Mouse (Mus musculus) megakaryocyte, embryonic 14.5 days (primary cell): ENCODE data around the gene Adra2b. TPM values are rescaled to one million over a fixed set of nuclear protein-coding genes. Genes with fewer than 3 reads are reported as not detected.

ENCODE experiments used
- H3K27me3 ChIP-seq: replicated peaks from 2 replicates; pipeline ENCODE3; 2012; ENCODE audit warnings: inconsistent platforms
- H3K36me3 ChIP-seq: replicated peaks from 2 replicates; pipeline ENCODE3; 2012; ENCODE audit warnings: low read length, inconsistent platforms, mixed read lengths
- H3K4me1 ChIP-seq: 2 replicates; pipeline ENCODE4 v1.6.1; 2012; ENCODE audit warnings: inconsistent platforms
- H3K4me3 ChIP-seq: replicated peaks from 2 replicates; pipeline ENCODE3; 2012; ENCODE audit warnings: moderate library complexity, mild to moderate bottlenecking, inconsistent platforms
- H3K9me3 ChIP-seq: 2 replicates; pipeline ENCODE4 v1.6.1; 2012; ENCODE audit warnings: inconsistent platforms
- FLI1 ChIP-seq: IDR thresholded peaks from 2 replicates; pipeline ENCODE4 v1.6.1; 2012; ENCODE audit warnings: low read length, inconsistent platforms, mixed read lengths
- GATA1 ChIP-seq: IDR thresholded peaks from 3 replicates; pipeline ENCODE4 v1.6.1; 2012; ENCODE audit warnings: mixed read lengths, low read length, inconsistent platforms, borderline replicate concordance
- polyA plus RNA-seq: library from polyadenylated mRNA; stranded (reverse); fragments of >175 nt; gene quantifications from 2 replicates; pipeline ENCODE4 v1.2.3, GENCODE M21; 2012; ENCODE audit warnings: low replicate concordance; ENCODE audit not compliant: insufficient read depth

Adra2b gene
- polyA plus RNA-seq, 1 experiment = not detected

- peaks cover 65% of the 10 kb centered on the region for H3K4me1 ChIP-seq
- TF ChIP-seq GATA1 (no peak), FLI1 (no peak)
These were observed 38.6 kb upstream of the Adra2b start for GRCm38 (mm10) chr2:127324456-127324855.

GRCm38 (mm10) chr2:127328090-127328851 lies 34.7 kb upstream of the Adra2b start:
- H3K4me1 ChIP-seq = peaks cover 82% of the 10 kb centered on the region
- TF ChIP-seq GATA1 = 0 out of 3 replicates have a peak, but pooled peaks have one; percentile 26
- TF ChIP-seq FLI1 = peak; percentile 85; the same call in 1 of the 2 replicates
- peak overlapping the region; percentile 86 for H3K4me3 ChIP-seq
- H3K9me3 ChIP-seq = no peaks in the 10 kb centered on the region
- no peaks in the 10 kb centered on the region for H3K36me3 ChIP-seq
- H3K27me3 ChIP-seq = peaks cover 23% of the 10 kb centered on the region

More at GRCm38 (mm10) chr2:127324456-127324855, 38.6 kb upstream of the Adra2b start:
- peaks cover 35% of the 10 kb centered on the region for H3K27me3 ChIP-seq
- no peaks in the 10 kb centered on the region for H3K36me3 ChIP-seq
- H3K4me3 ChIP-seq = peak overlapping the region; percentile 35
- no peaks in the 10 kb centered on the region for H3K9me3 ChIP-seq

- Histone ChIP-seq H3K4me1 (peaks cover 96% of the 10 kb centered on the region), H3K36me3 (peaks cover 3% of the 10 kb centered on the region), H3K9me3 (no peaks in the 10 kb centered on the region), H3K27me3 (peaks cover 6% of the 10 kb centered on the region), H3K4me3 (peak overlapping the region; percentile 28)
- no peak for TF ChIP-seq FLI1
- no peak for TF ChIP-seq GATA1
These were observed 30.0 kb upstream of the Adra2b start for GRCm38 (mm10) chr2:127332807-127333570.

GRCm38 (mm10) chr2:127333945-127334603 lies 28.9 kb upstream of the Adra2b start:
- peaks cover 96% of the 10 kb centered on the region for H3K4me1 ChIP-seq
- no peak overlapping the region for H3K4me3 ChIP-seq
- TF ChIP-seq FLI1 (no peak), GATA1 (no peak)
- peaks cover 4% of the 10 kb centered on the region for H3K27me3 ChIP-seq
- H3K36me3 ChIP-seq = peaks cover 8% of the 10 kb centered on the region
- no peaks in the 10 kb centered on the region for H3K9me3 ChIP-seq

GRCm38 (mm10) chr2:127335078-127335541 lies 27.9 kb upstream of the Adra2b start:
- Histone ChIP-seq H3K36me3 (peaks cover 8% of the 10 kb centered on the region), H3K9me3 (no peaks in the 10 kb centered on the region), H3K4me3 (peak overlapping the region; percentile 79), H3K4me1 (peaks cover 92% of the 10 kb centered on the region), H3K27me3 (peaks cover 4% of the 10 kb centered on the region)
- TF ChIP-seq FLI1 = no peak
- no peak for TF ChIP-seq GATA1

GRCm38 (mm10) chr2:127335767-127336496 lies 27.1 kb upstream of the Adra2b start, which contains the start of gene Dusp2:
Gene Dusp2, plus strand, starts transcription at chr2:127336159.
- peaks cover 4% of the 10 kb centered on the region for H3K27me3 ChIP-seq
- TF ChIP-seq GATA1 (no peak), FLI1 (no peak)

GRCm38 (mm10) chr2:127336497-127336832 lies 26.5 kb upstream of the Adra2b start:
- Histone ChIP-seq H3K36me3 (peaks cover 8% of the 10 kb centered on the region), H3K9me3 (no peaks in the 10 kb centered on the region), H3K27me3 (peaks cover 5% of the 10 kb centered on the region), H3K4me3 (peak overlapping the region; percentile 96), H3K4me1 (peaks cover 94% of the 10 kb centered on the region)
- no peak for TF ChIP-seq GATA1
- TF ChIP-seq FLI1 = no peak

More at GRCm38 (mm10) chr2:127335767-127336496, 27.1 kb upstream of the Adra2b start, which contains the start of gene Dusp2:
- no peaks in the 10 kb centered on the region for H3K9me3 ChIP-seq
- peak within 1 kb of the TSS; percentile 96 for H3K4me3 ChIP-seq
- peaks cover 91% of the 10 kb centered on the region for H3K4me1 ChIP-seq
- H3K36me3 ChIP-seq = peaks cover 8% of the 10 kb centered on the region

- H3K4me1 ChIP-seq = peaks cover 90% of the 10 kb centered on the region
- H3K9me3 ChIP-seq = no peaks in the 10 kb centered on the region
- no peak for TF ChIP-seq FLI1
- no peak for TF ChIP-seq GATA1
- peaks cover 8% of the 10 kb centered on the region for H3K36me3 ChIP-seq
- H3K4me3 ChIP-seq = peak overlapping the region; percentile 96
- peaks cover 9% of the 10 kb centered on the region for H3K27me3 ChIP-seq
These were observed 26.1 kb upstream of the Adra2b start for GRCm38 (mm10) chr2:127336885-127337284.

- peaks cover 11% of the 10 kb centered on the region for H3K27me3 ChIP-seq
- peak overlapping the region; percentile 96 for H3K4me3 ChIP-seq
- H3K9me3 ChIP-seq = no peaks in the 10 kb centered on the region
- peaks cover 8% of the 10 kb centered on the region for H3K36me3 ChIP-seq
- TF ChIP-seq GATA1 = no peak
- no peak for TF ChIP-seq FLI1
- peaks cover 86% of the 10 kb centered on the region for H3K4me1 ChIP-seq
These were observed 25.5 kb upstream of the Adra2b start for GRCm38 (mm10) chr2:127337531-127337930.
